Mouse (Mus musculus) C2C12 (cell line): ENCODE measurements around the gene Camta1. TPM values are rescaled to one million over a fixed set of nuclear protein-coding genes. Genes with fewer than 3 reads are reported as not detected.

Experiments
- H3K27me3 ChIP-seq: one replicate; pipeline ENCODE4 v1.6.1; 2011; ENCODE audit not compliant: control insufficient read depth, insufficient read depth, insufficient read length
- H3K36me3 ChIP-seq: one replicate; pipeline ENCODE4 v1.6.1; 2011; ENCODE audit not compliant: control insufficient read depth, insufficient read depth
- H3K4me3 ChIP-seq: one replicate; pipeline ENCODE4 v1.5.1; 2011; ENCODE audit warnings: mild to moderate bottlenecking, control low read depth; ENCODE audit not compliant: poor library complexity, insufficient read depth, severe bottlenecking
- H3K79me2 ChIP-seq: one replicate; pipeline ENCODE4 v1.6.1; 2011; ENCODE audit not compliant: control insufficient read depth, insufficient read depth
- H3K79me3 ChIP-seq: one replicate; pipeline ENCODE4 v1.6.1; 2011; ENCODE audit warnings: low read depth, control low read depth
- H3ac ChIP-seq: one replicate; pipeline ENCODE3; 2011; ENCODE audit warnings: low read depth; ENCODE audit not compliant: control insufficient read depth, insufficient read length
- CEBPB ChIP-seq: IDR thresholded peaks from one replicate; pipeline ENCODE4 v1.6.1; 2011; ENCODE audit warnings: low read depth, mild to moderate bottlenecking, control low read depth, moderate library complexity
- CTCF ChIP-seq: IDR thresholded peaks from one replicate; pipeline ENCODE4 v1.5.1; 2011; ENCODE audit not compliant: control insufficient read depth, insufficient read depth, insufficient read length
- FOSL1 ChIP-seq: IDR thresholded peaks from one replicate; pipeline ENCODE4 v1.8.0; 2011; ENCODE audit warnings: mild to moderate bottlenecking, low read length; ENCODE audit not compliant: poor library complexity, insufficient read depth, severe bottlenecking
- MAX ChIP-seq: IDR thresholded peaks from one replicate; pipeline ENCODE4 v1.6.1; 2011; ENCODE audit warnings: mild to moderate bottlenecking, control low read depth
- MYOD1 ChIP-seq: IDR thresholded peaks from one replicate; pipeline ENCODE4 v1.6.1; 2011; ENCODE audit warnings: low read depth; ENCODE audit not compliant: control insufficient read depth, insufficient read length
- MYOG ChIP-seq: IDR thresholded peaks from one replicate; pipeline ENCODE4 v1.6.1; 2011; ENCODE audit not compliant: control insufficient read depth, insufficient read length; ENCODE audit errors: extremely low read depth
- USF1 ChIP-seq: IDR thresholded peaks from one replicate; pipeline ENCODE4 v1.6.1; 2011; ENCODE audit warnings: low read depth, mild to moderate bottlenecking, control low read depth, moderate library complexity
- polyA plus RNA-seq: library from polyadenylated mRNA; unstranded; fragments of >200 nt; fragmentation: generic; extraction: Trizol; gene quantifications from one replicate; pipeline ENCODE4 v1.2.1, GENCODE M21; 2012; ENCODE audit warnings: missing spikeins

Camta1 gene
- polyA plus RNA-seq, 1 experiment = 21.7 TPM

GRCm38 (mm10) chr4:151477950-151478349, 383.7 kb downstream of the Camta1 start:
- no peaks in the 10 kb centered on the region for H3K27me3 ChIP-seq
- TF ChIP-seq USF1 = no peak
- TF ChIP-seq MAX = no peak
- H3K36me3 ChIP-seq = no peaks in the 10 kb centered on the region
- H3K79me2 ChIP-seq = no peaks in the 10 kb centered on the region
- H3K79me3 ChIP-seq = no peaks in the 10 kb centered on the region
- no peak overlapping the region for H3K4me3 ChIP-seq
- no peak overlapping the region for H3ac ChIP-seq

DNA sequence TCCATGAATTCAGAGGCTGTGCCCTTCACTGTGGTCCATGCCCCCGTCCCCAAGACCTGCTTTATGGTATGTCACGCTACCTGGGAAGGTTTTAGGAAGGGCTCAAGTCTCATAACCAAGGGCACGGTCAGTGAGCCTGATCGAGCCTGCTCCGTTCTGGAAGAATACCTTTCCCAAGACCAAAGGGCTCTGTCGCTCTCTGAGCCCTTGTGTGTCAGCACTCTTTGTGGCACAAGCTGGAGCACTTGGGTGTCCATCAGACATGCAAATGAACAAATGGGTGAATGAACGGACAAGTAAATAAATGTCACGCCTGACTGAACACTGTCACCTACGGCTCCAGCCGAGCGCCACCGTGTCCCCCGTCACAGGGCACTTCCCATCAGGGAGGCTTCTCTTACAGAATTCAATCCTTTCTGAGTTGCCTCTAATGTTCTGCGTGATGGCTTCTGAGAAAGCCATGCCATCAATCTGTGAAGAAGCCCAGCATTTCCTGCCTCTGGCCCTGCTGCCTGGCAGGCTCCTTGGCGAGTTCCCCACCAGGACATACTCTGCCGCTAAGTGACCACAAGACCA, 386.7 kb downstream of the Camta1 start:
- TF ChIP-seq FOSL1 (no peak), USF1 (no peak), MAX (no peak), CEBPB (no peak), MYOD1 (no peak), CTCF (no peak), MYOG (no peak)

DNA sequence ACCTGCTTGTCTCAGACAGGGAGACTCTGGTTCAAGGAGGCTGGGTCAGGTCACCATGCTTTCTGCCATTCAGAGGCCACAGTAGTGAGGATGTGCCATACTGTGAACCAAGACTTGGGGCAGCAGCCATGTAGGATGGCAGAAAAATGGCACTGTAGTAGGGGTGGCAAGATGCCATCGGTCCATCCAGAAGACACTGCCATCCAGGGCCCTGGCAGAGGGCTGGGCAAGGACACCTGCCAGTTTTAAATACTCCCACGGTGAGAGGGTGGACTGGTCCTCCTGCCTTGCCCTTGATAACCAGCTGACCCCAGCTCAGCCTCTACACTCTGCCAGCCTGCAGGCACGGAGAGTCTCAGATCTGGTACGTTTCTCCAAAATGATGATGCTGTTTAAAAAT, 389.8 kb downstream of the Camta1 start:
- Histone ChIP-seq H3ac (no peak overlapping the region), H3K36me3 (no peaks in the 10 kb centered on the region), H3K27me3 (no peaks in the 10 kb centered on the region), H3K79me2 (no peaks in the 10 kb centered on the region), H3K79me3 (no peaks in the 10 kb centered on the region), H3K4me3 (no peak overlapping the region)
- TF ChIP-seq MAX (no peak), CEBPB (no peak), FOSL1 (no peak), USF1 (no peak), MYOD1 (no peak), MYOG (no peak), CTCF (no peak)

More for the DNA sequence above, 386.7 kb downstream of the Camta1 start:
- H3K4me3 ChIP-seq = no peak overlapping the region
- H3ac ChIP-seq = no peak overlapping the region
- H3K79me2 ChIP-seq = no peaks in the 10 kb centered on the region
- no peaks in the 10 kb centered on the region for H3K36me3 ChIP-seq
- H3K27me3 ChIP-seq = no peaks in the 10 kb centered on the region
- H3K79me3 ChIP-seq = no peaks in the 10 kb centered on the region

DNA sequence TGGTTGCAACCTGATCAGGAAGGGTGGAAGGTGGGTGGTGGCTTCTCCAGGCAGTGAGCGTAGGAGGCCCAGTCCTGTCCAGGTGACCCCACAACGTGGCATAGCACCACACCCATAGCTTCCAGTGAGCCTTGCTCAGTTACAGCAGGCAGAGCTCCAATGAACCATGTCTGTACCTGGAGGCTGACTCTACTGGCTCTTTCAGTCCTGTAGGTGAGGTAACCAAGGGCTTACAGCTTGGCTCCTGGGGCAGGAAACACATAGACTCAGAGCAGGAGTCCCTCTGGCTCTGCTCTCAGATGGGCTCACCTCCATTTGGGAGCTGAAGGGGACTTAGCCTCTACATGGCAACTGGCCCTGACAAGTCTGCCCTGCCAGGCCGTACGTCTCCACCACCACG, 393.3 kb downstream of the Camta1 start:
- Histone ChIP-seq H3ac (no peak overlapping the region), H3K79me2 (no peaks in the 10 kb centered on the region), H3K4me3 (no peak overlapping the region), H3K27me3 (no peaks in the 10 kb centered on the region), H3K79me3 (no peaks in the 10 kb centered on the region), H3K36me3 (no peaks in the 10 kb centered on the region)
- TF ChIP-seq FOSL1 (no peak), MYOG (no peak), MAX (no peak), MYOD1 (no peak), CEBPB (no peak), USF1 (no peak), CTCF (no peak)

DNA sequence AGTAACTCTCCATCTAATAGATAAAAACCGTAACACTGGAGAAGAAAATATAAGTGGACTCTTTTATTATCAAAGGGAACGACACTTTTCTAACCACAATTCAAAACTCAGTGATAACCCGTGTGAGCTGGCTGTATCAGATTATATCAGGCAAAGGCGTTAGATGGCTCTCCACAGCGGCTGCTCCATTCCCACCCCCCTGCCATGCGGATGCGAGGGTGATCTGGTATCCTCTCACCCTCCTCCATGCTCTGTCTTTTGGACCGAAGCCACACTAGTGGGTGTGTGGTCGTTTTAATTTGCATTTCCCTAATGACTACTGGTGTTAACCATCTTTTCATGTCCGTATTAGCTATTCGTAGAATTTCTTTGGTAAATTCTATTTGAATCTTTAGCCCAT, 403.0 kb downstream of the Camta1 start:
- peaks cover 5% of the 10 kb centered on the region for H3K27me3 ChIP-seq
- no peak for TF ChIP-seq MAX
- no peak overlapping the region for H3ac ChIP-seq
- no peaks in the 10 kb centered on the region for H3K79me2 ChIP-seq
- H3K4me3 ChIP-seq = no peak overlapping the region
- H3K36me3 ChIP-seq = no peaks in the 10 kb centered on the region
- no peaks in the 10 kb centered on the region for H3K79me3 ChIP-seq

GRCm38 (mm10) chr4:151454611-151455010, 407.1 kb downstream of the Camta1 start:
- H3K27me3 ChIP-seq = peaks cover 5% of the 10 kb centered on the region
- H3K36me3 ChIP-seq = no peaks in the 10 kb centered on the region
- no peak overlapping the region for H3ac ChIP-seq
- no peaks in the 10 kb centered on the region for H3K79me3 ChIP-seq
- TF ChIP-seq MAX = no peak
- TF ChIP-seq MYOG = no peak
- no peak for TF ChIP-seq MYOD1
- TF ChIP-seq USF1 = no peak
- TF ChIP-seq CTCF = no peak
- TF ChIP-seq CEBPB = no peak
- TF ChIP-seq FOSL1 = no peak
- H3K79me2 ChIP-seq = no peaks in the 10 kb centered on the region
- no peak overlapping the region for H3K4me3 ChIP-seq
